Mouse (Mus musculus): ENCODE data around the gene Zfp768. TPM values are rescaled to one million over a fixed set of nuclear protein-coding genes. Genes with fewer than 3 reads are reported as not detected.

Gene Zfp768
- 4.1 TPM for polyA plus RNA-seq (2015; fragmentation: Illumina TruSeq; extraction: RNeasy Lipid Tissue Mini Kit (QIAGEN cat#74804); ENCODE audit: insufficient read depth, low read depth, low replicate concordance)

GRCm38 (mm10) chr7:127345512-127346325 lies at the start of gene Zfp768:
Zfp768 (minus strand) TSS chr7:127345589.

DNA sequence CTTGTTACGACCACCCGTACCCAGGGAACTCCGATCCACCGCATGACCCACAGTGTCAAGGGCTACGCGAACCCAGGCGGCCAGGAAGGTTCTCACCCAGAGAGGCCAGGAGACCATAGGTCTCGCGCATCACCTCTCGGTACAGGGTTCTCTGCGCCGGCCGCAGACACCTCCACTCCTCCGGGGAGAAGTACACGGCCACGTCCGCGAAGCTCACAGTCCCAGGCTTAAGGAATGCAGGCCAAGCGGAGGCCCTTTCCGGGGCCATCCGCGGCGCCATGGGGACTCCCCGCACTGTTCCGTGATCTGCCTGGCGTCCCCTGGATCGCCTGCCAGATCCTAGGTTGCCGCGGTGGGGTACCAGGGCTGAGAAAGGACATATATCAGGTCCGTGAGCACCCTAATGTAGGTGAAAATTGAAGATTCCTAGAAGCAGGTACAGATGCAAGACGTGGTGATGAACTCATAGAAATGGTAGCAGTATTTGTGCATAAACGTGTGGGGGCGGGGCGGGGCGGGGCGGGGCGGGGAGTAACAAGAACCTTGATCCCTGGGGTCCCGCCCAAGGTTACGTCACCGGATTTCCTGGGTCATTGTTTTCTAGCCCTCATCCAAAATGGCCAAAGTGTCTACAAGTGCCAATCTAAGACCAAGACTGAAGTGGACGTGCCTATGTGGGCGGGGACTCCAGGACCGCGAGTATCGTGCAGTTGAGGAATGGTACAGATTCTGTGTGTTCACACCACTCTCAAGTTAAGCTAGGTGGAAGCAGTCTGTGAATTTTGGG lies 48.0 kb upstream of the Zfp768 start, which contains the start of gene E430018J23Rik:
TSS of gene E430018J23Rik (minus strand) at position 473 of the 787 bp plus-strand sequence.

GRCm38 (mm10) chr7:127386641-127387392 lies 41.4 kb upstream of the Zfp768 start, which contains the start of gene 9130019O22Rik:
9130019O22Rik (minus strand) TSS chr7:127387166.

GRCm38 (mm10) chr7:127375271-127376245 lies 30.2 kb upstream of the Zfp768 start, which contains the start of gene Zfp747:
Zfp747 (minus strand) TSS chr7:127376050.

DNA sequence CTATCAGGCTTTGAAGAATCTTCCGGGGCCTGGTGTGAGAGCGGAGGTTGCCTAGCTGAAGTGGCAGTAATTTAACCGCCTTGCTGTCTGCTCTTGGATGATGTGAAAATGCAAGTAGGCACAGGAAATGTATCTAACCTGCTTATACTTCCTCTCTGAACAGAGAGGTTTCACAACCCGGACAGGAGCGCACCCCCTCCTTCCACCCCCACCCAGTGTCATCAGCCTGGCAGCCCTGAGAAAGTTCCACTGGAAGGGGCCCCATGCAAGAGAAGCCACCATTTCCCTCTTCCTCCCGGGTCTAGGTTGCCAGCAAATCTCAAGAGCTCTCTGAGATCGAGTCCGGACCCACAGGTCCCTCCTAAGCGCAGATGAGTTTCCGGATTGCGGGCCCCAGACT lies 49.3 kb downstream of the Zfp768 start, which contains the start of gene Itgal:
TSS of gene Itgal (plus strand) at position 163 of the 400 bp plus-strand sequence.

Other genes with a start within 250 kb of the Zfp768 start
- gene Qprt, start 223.4 kb downstream of the Zfp768 start, polyA plus RNA-seq (2015; fragmentation: Illumina TruSeq; extraction: RNeasy Lipid Tissue Mini Kit (QIAGEN cat#74804); ENCODE audit: insufficient read depth, low read depth, low replicate concordance) = 0.54 TPM
- 0.24 TPM for gene Spn, start 207.8 kb downstream of the Zfp768 start, polyA plus RNA-seq (2015; fragmentation: Illumina TruSeq; extraction: RNeasy Lipid Tissue Mini Kit (QIAGEN cat#74804); ENCODE audit: insufficient read depth, low read depth, low replicate concordance)
- 10.8 TPM for gene Cd2bp2, start 149.5 kb downstream of the Zfp768 start, polyA plus RNA-seq (2015; fragmentation: Illumina TruSeq; extraction: RNeasy Lipid Tissue Mini Kit (QIAGEN cat#74804); ENCODE audit: insufficient read depth, low read depth, low replicate concordance)
- 7.0 TPM for gene Tbc1d10b, start 137.1 kb downstream of the Zfp768 start, polyA plus RNA-seq (2015; fragmentation: Illumina TruSeq; extraction: RNeasy Lipid Tissue Mini Kit (QIAGEN cat#74804); ENCODE audit: insufficient read depth, low read depth, low replicate concordance)
- 1.5 TPM for gene Mylpf, start 136.7 kb downstream of the Zfp768 start, polyA plus RNA-seq (2015; fragmentation: Illumina TruSeq; extraction: RNeasy Lipid Tissue Mini Kit (QIAGEN cat#74804); ENCODE audit: insufficient read depth, low read depth, low replicate concordance)
- gene Zfp553, start 112.5 kb downstream of the Zfp768 start, polyA plus RNA-seq (2015; fragmentation: Illumina TruSeq; extraction: RNeasy Lipid Tissue Mini Kit (QIAGEN cat#74804); ENCODE audit: insufficient read depth, low read depth, low replicate concordance) = 2.2 TPM
- 2.8 TPM for gene Sept1, start 112.5 kb downstream of the Zfp768 start, polyA plus RNA-seq (2015; fragmentation: Illumina TruSeq; extraction: RNeasy Lipid Tissue Mini Kit (QIAGEN cat#74804); ENCODE audit: insufficient read depth, low read depth, low replicate concordance)
- gene Zfp771, start 101.3 kb downstream of the Zfp768 start, polyA plus RNA-seq (2015; fragmentation: Illumina TruSeq; extraction: RNeasy Lipid Tissue Mini Kit (QIAGEN cat#74804); ENCODE audit: insufficient read depth, low read depth, low replicate concordance) = 8.5 TPM
- 12.0 TPM for gene Dctpp1, start 84.9 kb downstream of the Zfp768 start, polyA plus RNA-seq (2015; fragmentation: Illumina TruSeq; extraction: RNeasy Lipid Tissue Mini Kit (QIAGEN cat#74804); ENCODE audit: insufficient read depth, low read depth, low replicate concordance)
- 21.0 TPM for gene Sephs2, start 71.5 kb downstream of the Zfp768 start, polyA plus RNA-seq (2015; fragmentation: Illumina TruSeq; extraction: RNeasy Lipid Tissue Mini Kit (QIAGEN cat#74804); ENCODE audit: insufficient read depth, low read depth, low replicate concordance)
- 0.55 TPM for gene Itgal, start 49.3 kb downstream of the Zfp768 start, polyA plus RNA-seq (2015; fragmentation: Illumina TruSeq; extraction: RNeasy Lipid Tissue Mini Kit (QIAGEN cat#74804); ENCODE audit: insufficient read depth, low read depth, low replicate concordance)
- gene Zfp747, start 30.5 kb upstream of the Zfp768 start, polyA plus RNA-seq (2015; fragmentation: Illumina TruSeq; extraction: RNeasy Lipid Tissue Mini Kit (QIAGEN cat#74804); ENCODE audit: insufficient read depth, low read depth, low replicate concordance) = 1.6 TPM
- gene 9130019O22Rik, start 41.6 kb upstream of the Zfp768 start, polyA plus RNA-seq (2015; fragmentation: Illumina TruSeq; extraction: RNeasy Lipid Tissue Mini Kit (QIAGEN cat#74804); ENCODE audit: insufficient read depth, low read depth, low replicate concordance) = 0.54 TPM
- 1.1 TPM for gene E430018J23Rik, start 48.0 kb upstream of the Zfp768 start, polyA plus RNA-seq (2015; fragmentation: Illumina TruSeq; extraction: RNeasy Lipid Tissue Mini Kit (QIAGEN cat#74804); ENCODE audit: insufficient read depth, low read depth, low replicate concordance)
- 3.5 TPM for gene Zfp764, start 61.2 kb upstream of the Zfp768 start, polyA plus RNA-seq (2015; fragmentation: Illumina TruSeq; extraction: RNeasy Lipid Tissue Mini Kit (QIAGEN cat#74804); ENCODE audit: insufficient read depth, low read depth, low replicate concordance)
- gene Zfp688, start 76.5 kb upstream of the Zfp768 start, polyA plus RNA-seq (2015; fragmentation: Illumina TruSeq; extraction: RNeasy Lipid Tissue Mini Kit (QIAGEN cat#74804); ENCODE audit: insufficient read depth, low read depth, low replicate concordance) = 6.0 TPM
- gene Zfp689, start 103.6 kb upstream of the Zfp768 start, polyA plus RNA-seq (2015; fragmentation: Illumina TruSeq; extraction: RNeasy Lipid Tissue Mini Kit (QIAGEN cat#74804); ENCODE audit: insufficient read depth, low read depth, low replicate concordance) = 1.1 TPM
- 21.0 TPM for gene Prr14, start 114.0 kb upstream of the Zfp768 start, polyA plus RNA-seq (2015; fragmentation: Illumina TruSeq; extraction: RNeasy Lipid Tissue Mini Kit (QIAGEN cat#74804); ENCODE audit: insufficient read depth, low read depth, low replicate concordance)
- gene Fbrs, start 133.6 kb upstream of the Zfp768 start, polyA plus RNA-seq (2015; fragmentation: Illumina TruSeq; extraction: RNeasy Lipid Tissue Mini Kit (QIAGEN cat#74804); ENCODE audit: insufficient read depth, low read depth, low replicate concordance) = 18.9 TPM
- 4.0 TPM for gene Srcap, start 166.4 kb upstream of the Zfp768 start, polyA plus RNA-seq (2015; fragmentation: Illumina TruSeq; extraction: RNeasy Lipid Tissue Mini Kit (QIAGEN cat#74804); ENCODE audit: insufficient read depth, low read depth, low replicate concordance)
- 13.7 TPM for gene Gm42715, start 174.0 kb upstream of the Zfp768 start, polyA plus RNA-seq (2015; fragmentation: Illumina TruSeq; extraction: RNeasy Lipid Tissue Mini Kit (QIAGEN cat#74804); ENCODE audit: insufficient read depth, low read depth, low replicate concordance)
- not detected for gene Tmem265, start 215.8 kb upstream of the Zfp768 start, polyA plus RNA-seq (2015; fragmentation: Illumina TruSeq; extraction: RNeasy Lipid Tissue Mini Kit (QIAGEN cat#74804); ENCODE audit: insufficient read depth, low read depth, low replicate concordance)
- 33.3 TPM for gene Phkg2, start 227.8 kb upstream of the Zfp768 start, polyA plus RNA-seq (2015; fragmentation: Illumina TruSeq; extraction: RNeasy Lipid Tissue Mini Kit (QIAGEN cat#74804); ENCODE audit: insufficient read depth, low read depth, low replicate concordance)
- gene Ccdc189, start 243.0 kb upstream of the Zfp768 start, polyA plus RNA-seq (2015; fragmentation: Illumina TruSeq; extraction: RNeasy Lipid Tissue Mini Kit (QIAGEN cat#74804); ENCODE audit: insufficient read depth, low read depth, low replicate concordance) = 4.7 TPM
- gene Rnf40, start 243.2 kb upstream of the Zfp768 start, polyA plus RNA-seq (2015; fragmentation: Illumina TruSeq; extraction: RNeasy Lipid Tissue Mini Kit (QIAGEN cat#74804); ENCODE audit: insufficient read depth, low read depth, low replicate concordance) = 13.6 TPM

All from pancreas, adult 10 weeks (tissue).